Mouse (Mus musculus) ovary, adult 18-20 months (tissue): ENCODE measurements around the gene Fancm.
A peak's percentile ranks its signal among the peaks of the same experiment; 100 is the strongest.
"Not testable (repeated sequence)": the region's sequence is repeated elsewhere in the genome, so short reads cannot be mapped to it uniquely, and the experiment has no call there.

Experiments
- DNase-seq: peaks from one replicate; pipeline ENCODE4 v3.0.0; 2022; ENCODE audit warnings: low spot score, mixed read lengths

Gene Fancm

GRCm38 (mm10) chr12:65075085-65075732 is at the start of gene Fancm:
Gene Fancm, plus strand, starts transcription at chr12:65075603.
- peak; percentile 84 for DNase-seq

DNA sequence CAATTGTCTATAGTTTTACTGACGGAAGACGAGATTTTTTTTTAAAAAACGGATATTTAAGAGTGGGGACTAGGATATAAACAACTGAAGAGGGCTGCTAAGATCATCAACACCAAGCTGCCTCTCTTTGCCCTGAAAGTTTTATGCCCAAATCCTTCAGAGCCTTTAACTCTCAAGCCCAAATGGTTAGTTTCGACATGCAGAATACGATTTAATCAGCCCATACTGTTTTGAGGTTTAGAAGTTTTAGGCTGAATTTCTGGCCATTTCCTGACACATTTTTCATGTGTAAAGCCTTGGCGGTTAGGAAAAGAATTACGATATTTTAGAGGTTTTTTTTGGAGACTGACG is 39.6 kb upstream of the Fancm start:
- no peak for DNase-seq

- DNase-seq, result peak; percentile 82
These were observed 39.1 kb upstream of the Fancm start, which contains the start of gene Prpf39 for GRCm38 (mm10) chr12:65036190-65036870. Gene Prpf39, plus strand, starts transcription at chr12:65036333.

DNA sequence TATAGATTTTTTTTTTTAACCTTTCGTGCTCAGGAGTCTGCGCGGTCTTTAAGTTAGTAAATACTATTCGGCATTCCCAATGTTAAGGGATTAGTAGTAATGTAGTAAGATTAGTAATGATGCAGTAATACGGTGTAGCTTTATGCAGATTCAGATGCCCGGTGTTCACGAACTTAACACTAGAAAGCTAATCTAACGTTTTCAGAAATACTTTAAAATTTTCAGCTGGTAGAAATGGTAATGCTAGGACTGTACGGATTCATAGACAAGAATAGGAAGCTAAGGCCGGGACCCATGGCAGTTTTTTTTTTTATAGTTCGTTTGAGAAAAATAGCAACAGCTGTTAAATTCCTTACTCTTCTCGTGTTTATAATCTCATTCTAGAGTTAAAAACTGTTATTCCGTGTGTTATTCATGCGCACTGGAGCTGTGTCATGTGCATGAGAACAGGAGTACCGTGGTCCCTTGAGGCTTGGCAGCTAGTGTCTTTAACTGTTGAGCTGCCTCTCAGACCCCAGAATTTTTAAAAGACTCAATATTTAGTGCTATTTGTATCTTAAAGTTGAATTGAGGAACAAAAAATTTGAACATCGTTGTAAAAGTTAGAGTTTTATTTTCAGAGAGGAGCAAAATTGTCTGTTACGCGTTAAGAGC is 38.4 kb upstream of the Fancm start:
- DNase-seq, result no peak

- DNase-seq, result no peak
These were observed 37.9 kb upstream of the Fancm start for GRCm38 (mm10) chr12:65037546-65037937.

DNA sequence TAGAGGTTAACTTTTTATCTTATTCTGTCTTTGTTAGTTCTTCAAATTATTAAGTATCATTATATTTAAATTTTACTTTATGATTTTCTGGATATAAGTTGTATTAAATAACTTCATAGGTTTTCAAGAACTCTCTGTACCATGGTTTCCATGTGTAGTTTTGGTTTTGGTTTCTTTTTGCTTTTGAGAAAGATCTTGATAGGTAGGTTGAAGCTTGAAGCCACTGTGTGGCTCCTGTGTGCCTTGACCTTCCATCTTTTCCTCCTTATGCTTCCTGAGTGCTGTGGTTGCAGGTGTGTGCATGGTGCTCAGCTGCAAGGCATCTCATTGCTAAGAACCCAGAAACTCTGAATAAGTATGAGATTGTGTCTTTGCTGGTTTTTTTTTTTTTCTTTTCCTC is 26.6 kb upstream of the Fancm start:
- no peak for DNase-seq

DNA sequence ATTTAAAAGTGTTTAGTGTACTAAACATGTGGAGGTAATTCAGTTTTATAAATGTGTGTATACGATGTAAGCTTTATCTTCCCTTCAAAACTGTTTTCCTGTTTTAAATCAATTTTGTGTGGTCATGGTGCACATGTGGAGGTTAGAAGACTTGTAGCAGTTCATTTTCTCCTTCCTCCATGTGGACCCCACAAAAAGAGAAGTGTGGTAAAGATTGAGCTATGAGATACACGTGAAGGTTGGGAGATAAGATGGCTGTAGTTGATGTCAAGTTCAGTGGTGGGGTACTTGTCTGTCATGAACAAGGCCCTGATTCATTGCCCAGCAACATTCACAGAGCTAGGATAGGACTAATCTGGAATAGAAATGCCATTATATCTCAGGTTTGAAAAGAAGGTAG is 17.2 kb upstream of the Fancm start:
- no peak for DNase-seq

GRCm38 (mm10) chr12:65061082-65061481 is 14.3 kb upstream of the Fancm start:
- DNase-seq, result no peak

DNA sequence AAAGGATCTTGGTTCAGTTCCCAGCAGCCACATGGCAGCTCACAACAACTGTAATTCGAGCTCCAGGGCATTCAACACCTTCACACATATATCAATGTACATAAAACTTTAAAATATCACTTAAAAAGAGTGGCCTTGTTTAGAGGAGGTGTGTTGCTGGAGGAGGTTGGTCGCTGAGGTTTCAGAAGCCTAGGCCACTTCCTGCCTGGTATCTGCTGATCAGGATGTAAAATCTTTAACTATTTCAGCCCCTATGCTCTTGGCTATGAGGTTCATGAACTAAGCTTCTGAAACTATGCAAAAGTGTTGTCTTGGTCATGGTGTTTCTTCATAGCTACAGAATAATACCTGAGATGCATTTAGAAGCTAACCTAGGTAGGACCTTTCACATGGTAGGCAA is 10.2 kb upstream of the Fancm start:
- no peak for DNase-seq

DNA sequence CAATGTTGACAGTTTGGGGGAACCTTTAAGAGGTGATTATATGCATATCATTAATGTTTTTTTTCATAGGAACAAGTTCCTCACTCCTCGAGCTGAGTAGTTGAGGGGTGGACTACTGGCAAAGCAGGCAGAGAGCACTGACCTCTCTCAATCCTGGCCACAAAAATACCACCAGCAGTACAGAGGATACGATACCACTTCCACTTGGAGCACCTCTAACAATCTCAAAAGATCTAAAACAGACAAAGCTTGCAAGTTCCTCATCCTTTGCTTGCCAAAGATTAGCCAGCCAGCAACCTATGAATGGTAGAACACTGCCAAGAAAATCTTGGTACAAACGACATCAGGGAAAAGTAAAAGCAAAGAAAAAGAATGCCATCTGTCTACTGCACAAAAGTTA is 9.2 kb upstream of the Fancm start:
- no peak for DNase-seq

DNA sequence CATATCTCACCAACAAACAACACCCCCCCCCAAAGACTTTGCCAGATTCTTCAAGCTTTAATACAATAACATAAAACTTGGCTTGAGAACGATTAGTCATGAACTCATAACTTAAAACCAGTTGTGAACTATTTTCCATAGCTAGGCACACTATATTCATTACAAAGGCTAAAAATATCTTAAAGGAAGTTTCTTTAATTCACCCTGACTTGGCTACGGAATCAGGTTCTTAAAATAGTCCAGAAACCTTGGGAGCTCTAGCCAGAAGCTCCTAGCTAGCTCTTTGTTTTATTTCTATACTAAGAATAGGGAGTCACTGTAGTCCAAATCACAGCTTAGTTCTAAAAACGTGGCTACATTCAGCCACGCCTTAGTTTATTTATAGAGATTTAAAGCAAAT is 7.0 kb upstream of the Fancm start:
- DNase-seq, result no peak

DNA sequence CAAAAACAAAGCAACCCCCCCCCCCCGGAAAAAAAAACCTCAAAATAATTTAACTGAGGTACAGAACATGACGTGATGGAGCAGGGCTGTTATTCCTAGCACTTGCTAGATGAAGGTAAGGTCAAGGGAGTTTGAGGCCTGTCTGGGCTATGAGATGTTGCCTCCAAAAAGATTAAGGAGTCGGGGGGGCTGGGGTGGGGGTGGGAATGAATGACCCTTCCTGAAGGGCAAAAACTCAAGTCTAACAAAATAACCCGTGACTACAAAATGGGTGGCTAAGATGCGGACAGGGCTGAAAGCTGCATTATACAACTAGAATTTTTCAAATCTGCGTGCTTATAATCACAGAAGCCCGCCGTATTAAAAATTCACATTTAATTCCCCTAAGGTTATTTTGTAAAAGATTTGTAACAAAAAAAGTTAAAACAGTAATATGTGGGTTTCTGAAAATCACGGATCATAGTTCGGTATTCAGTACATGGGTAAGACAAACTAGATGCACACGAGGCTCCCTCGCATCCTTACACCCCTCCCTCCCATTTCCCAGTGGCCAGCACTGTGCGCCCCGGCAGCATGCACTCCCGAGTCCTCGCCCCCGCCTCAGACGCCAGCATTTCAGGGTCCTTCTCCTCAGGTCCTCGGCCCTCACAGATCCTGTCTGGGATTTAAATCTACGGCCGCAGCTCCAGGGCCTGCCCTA is 2.3 kb upstream of the Fancm start:
- no peak for DNase-seq

- peak; percentile 95 for DNase-seq
These were observed 1.7 kb upstream of the Fancm start, which contains the start of gene Fkbp3 for GRCm38 (mm10) chr12:65073611-65074178. Gene Fkbp3, minus strand, starts transcription at chr12:65074007.

- DNase-seq, result no peak
These were observed 752 bp upstream of the Fancm start for GRCm38 (mm10) chr12:65074651-65075050.

DNA sequence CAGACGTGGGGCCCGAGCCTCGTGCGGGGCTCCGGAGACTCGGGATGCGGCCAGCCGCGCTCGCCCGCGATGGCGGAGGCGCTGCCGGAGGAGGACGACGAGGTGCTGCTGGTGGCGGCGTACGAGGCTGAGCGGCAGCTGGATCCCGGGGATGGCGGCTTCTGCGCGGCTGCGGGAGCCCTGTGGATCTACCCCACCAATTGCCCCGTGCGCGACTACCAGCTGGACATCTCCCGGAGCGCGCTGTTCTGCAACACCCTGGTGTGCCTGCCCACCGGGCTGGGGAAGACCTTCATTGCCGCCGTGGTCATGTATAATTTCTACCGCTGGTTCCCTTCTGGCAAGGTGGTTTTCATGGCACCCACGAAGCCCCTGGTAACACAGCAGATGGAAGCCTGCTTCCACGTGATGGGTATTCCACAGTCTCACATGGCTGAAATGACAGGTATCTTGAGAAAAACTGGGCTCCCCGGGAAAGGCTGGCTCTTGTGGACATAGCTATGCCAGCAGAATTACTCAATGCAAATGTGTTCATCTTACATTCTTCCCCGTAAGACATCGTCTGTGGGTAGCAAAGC is 419 bp downstream of the Fancm start:
- DNase-seq, result no peak

GRCm38 (mm10) chr12:65076906-65077305 is 1.5 kb downstream of the Fancm start:
- DNase-seq, result no peak

DNA sequence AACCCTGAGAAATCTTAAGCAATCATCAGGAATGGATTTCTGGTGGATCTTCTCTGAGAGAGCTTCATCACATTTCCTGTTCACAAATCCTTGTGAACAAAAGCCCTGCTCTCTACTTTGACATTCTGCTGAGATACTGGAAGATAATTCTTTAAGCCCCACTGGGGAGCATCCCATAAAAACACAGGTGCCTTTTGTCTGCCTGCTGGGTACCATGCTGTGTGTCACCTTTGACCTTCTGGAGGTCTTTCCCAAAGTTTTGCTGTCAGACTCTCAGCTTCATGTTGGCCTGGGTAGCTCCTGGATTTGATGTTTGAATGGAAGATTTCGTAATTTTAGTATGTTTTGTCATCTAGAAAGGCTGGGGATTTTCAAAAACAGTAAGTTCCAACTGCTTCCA is 33.3 kb downstream of the Fancm start:
- no peak for DNase-seq

DNA sequence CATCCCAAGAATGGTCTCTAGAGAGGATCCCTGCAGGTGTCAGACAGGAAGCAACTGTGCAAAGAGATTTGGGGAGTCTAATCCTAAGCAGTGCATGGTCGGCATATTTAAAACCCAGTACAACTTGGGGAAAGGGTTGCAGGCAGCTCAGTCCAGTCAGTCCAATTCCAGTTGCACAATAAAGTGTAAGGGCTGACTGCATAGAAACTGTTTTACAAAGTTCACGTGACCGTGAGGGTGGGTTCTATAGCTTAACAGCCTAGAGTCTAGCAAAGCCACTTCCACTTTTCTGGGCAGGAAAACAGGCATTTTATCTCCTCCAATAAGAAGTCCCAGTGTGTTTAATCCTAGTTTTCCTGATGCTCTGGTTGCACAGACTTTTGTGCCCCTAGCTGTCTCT is 36.1 kb downstream of the Fancm start:
- DNase-seq, result no peak

DNA sequence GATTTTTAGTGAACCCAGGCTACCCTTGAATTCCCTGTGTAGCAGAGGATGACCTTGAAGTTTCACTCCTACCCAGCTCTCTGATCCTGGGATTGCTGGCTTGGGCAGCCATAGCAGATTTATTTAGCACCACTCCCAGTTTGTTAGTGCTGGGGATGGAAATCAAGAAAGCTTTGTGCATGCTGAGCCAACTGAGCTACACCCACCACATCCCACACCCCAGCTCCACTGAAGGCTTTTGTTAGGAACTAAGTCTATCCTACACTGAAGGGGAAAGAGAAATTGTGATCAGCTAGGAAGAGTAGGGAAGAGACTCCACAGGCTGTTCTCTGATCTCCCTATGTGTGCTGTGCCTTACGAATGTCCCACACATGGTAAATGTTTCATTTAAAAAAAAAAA is 37.4 kb downstream of the Fancm start:
- DNase-seq, result no peak

DNA sequence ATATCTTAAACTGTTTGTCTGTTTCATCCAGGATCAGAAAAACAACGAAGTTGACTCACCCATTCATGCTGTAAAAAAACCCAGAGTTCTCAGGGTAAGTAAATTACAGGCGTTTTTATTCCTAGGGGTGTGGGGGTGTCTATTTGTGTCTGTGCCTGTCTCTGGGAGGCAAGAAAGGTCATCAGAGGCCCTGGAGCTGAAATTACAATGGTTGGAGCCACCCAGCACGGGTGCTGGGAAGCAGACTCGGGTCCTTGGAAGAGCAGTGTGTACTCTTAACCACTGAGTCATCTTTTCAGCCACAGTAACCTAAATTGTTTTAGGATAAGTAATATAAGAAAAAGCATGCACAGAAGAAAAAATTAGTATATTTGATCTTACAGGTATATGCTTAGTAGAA is 38.5 kb downstream of the Fancm start:
- no peak for DNase-seq

- DNase-seq, result not testable (repeated sequence)
These were observed 39.6 kb downstream of the Fancm start for GRCm38 (mm10) chr12:65114978-65115377.

GRCm38 (mm10) chr12:65118968-65119367 is 43.6 kb downstream of the Fancm start:
- no peak for DNase-seq
